Mouse (Mus musculus) thymus, adult 2 months (tissue): ENCODE data around the gene Cyth1.

Source experiments
- CTCF ChIP-seq: fragments of 200-500 bp; IDR thresholded peaks from 2 replicates; pipeline ENCODE4 v1.5.1; 2012; ENCODE audit warnings: mild to moderate bottlenecking, control low read depth, low read length, moderate library complexity, borderline replicate concordance; ENCODE audit not compliant: control insufficient read depth, poor library complexity, insufficient read depth; ENCODE audit errors: extremely low read depth
- POLR2A ChIP-seq: fragments of 200-500 bp; IDR thresholded peaks from 2 replicates; pipeline ENCODE4 v1.6.1; 2012; ENCODE audit warnings: mild to moderate bottlenecking, low read length, control low read depth, moderate library complexity; ENCODE audit not compliant: control insufficient read depth, poor library complexity, insufficient read depth; ENCODE audit errors: extremely low read depth

DNA sequence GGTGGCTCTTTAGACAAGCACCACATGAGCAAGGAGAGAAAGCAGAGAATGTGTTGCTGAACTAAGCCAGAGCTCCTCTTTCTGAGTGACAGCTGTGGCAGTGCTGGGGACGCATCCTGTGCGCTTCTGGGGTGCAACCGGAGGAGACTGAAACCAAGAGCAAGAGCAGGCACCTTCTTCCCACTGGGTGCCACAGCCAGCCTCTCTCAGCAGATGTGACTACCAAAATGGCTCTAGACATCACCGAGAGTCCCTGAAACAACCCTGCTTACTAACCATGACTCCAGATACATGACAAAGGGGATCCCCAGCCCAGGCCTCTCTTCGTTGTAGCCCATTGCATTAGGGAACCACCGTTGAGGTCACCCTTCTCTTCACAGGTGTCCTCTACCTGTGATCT lies 44.9 kb downstream of the Cyth1 start:
- TF ChIP-seq CTCF (no peak), POLR2A (no peak)
